Mouse (Mus musculus) kidney, postnatal 25 days (tissue): ENCODE measurements around the gene Tmem121.

Experiments used
- DNase-seq, 2 experiments: peaks; one replicate each; pipeline ENCODE4 v3.0.0; 2021; ENCODE audit warnings: mixed read lengths in 2 of 2

Tmem121 gene

DNA sequence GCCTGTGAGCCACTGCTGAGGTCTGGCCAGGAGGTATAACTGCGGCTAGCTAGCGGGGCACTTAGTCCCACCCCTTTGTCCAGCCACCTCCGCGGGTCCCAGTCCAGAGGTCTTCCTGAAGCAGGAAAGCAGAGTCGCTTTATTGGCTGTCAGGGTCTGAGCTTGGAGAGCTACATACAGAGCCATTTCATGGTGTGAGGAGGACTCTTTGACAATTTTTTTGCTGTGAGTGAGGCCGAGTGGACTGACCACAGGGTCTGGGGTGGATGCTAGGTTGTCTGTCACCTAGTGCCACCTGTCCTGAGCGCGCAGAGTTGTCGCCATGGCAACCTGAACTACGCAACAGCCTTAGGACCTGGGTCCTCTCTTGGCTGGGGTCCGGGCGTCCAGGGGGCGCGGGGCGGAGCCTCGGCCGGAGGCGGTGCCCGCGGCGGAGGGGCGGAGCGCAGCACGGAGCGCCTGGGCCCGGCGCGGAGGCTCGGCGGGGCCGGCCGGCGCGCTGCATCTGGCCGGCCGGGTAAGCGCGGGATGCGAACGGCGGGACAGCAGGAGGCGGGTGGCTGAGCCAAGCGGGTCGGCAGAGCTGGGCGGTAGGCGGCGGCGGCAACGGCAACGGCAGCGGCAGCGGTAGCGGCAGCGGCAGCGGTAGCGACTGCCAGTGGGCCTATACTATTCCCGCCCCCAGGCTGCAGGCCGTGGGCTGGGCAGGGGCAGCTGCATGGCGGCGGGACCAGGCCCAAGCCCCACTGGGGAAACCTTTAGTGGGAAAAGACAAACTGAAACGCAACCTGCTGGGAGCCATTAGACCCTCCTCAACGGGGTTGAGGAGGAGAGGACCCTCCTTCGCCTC is at the start of gene Tmem121:
TSS of gene Tmem121 (plus strand) at position 489 of the 850 bp plus-strand sequence.
- peak in 1 of 2 experiments; percentile 51 for DNase-seq

GRCm38 (mm10) chr12:113136492-113137020 is 49.2 kb upstream of the Tmem121 start:
- DNase-seq: no peak

DNA sequence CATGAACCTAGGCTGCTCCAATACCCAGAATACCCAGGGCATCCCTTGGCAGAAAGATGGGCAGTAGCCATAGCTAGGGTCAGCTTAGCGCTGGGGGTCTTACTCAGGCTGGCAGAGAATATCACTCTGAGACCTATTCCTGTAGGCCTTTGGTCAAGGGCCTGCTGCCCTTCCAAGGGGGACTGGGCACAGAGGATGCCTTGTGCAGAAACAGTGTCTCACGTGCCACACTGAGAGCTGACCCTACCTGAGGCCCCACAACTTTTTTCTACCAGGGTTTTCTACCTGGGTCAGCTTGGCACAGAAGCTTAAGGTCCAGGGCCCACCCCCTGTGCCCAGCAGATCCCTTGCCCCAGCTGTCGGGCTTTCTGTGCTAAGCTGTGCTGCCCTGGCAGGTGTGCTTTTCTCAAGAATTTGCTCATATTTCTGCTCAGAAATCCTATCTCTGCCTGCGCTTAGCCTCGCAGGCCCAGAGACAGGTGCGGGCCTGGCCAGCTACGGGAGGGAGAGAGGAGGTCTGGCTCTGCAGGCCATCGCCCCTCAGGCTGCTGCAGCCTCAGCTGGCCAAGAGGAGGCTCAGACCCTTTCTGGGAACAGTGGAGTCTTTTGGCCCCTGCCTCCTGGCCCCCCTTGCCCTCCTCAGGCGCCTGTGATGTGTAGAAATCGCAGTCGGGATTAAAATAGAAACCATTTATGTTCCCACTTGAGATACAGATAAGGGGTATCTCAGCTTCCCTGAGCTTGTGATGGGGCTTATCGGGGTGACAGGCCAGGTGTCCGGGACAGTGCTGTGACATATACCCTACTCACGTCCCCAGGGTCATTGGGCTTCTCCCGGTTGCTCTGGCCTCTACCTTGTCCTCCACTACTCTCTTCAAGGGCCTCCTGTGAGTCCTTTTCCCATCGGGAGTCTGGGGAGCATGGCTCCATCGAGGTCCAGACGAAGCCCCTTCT is 48.2 kb upstream of the Tmem121 start:
- no peak for DNase-seq

- no peak for DNase-seq
Measured at GRCm38 (mm10) chr12:113138291-113138690, 47.4 kb upstream of the Tmem121 start.

GRCm38 (mm10) chr12:113138901-113139864 is 46.5 kb upstream of the Tmem121 start:
- DNase-seq: peak; percentile 61 to 86

DNA sequence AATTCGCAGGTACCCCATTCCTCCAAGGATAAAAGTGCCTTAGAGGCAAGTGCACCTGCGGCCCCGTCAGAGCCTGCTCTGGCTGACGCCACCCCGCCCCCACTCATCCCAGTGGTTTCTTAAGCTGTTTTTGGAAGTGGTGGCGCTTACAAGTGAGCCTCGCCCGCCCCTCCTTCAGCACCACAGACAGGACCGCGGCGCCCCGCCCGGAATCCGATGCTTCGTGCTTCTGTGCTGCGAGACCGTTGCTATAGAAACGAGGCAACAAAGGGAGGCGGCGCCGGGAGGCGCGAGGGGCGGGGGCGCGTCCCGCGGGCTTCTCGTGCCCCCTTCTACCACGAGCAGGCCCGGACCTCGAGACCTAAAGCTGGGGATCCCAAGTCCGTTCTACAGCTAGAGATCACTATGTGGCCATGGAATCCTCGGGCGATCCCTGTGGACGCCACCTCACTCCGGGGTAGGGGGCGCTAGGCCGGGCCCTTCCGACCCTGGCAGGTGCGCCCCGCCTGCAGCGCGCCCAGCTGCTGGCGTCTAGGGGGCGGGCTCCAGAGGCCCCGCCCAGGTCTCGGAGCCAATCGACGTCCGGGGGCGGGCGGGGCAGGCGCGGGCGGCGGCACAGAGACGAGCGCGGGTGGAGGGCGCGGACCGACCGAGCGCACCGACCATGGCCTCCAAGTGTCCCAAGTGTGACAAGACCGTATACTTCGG is 45.7 kb upstream of the Tmem121 start, which contains the start of gene Crip2:
TSS of gene Crip2 (plus strand) at position 329 of the 708 bp plus-strand sequence.
- DNase-seq: peak; percentile 87 to 94

DNA sequence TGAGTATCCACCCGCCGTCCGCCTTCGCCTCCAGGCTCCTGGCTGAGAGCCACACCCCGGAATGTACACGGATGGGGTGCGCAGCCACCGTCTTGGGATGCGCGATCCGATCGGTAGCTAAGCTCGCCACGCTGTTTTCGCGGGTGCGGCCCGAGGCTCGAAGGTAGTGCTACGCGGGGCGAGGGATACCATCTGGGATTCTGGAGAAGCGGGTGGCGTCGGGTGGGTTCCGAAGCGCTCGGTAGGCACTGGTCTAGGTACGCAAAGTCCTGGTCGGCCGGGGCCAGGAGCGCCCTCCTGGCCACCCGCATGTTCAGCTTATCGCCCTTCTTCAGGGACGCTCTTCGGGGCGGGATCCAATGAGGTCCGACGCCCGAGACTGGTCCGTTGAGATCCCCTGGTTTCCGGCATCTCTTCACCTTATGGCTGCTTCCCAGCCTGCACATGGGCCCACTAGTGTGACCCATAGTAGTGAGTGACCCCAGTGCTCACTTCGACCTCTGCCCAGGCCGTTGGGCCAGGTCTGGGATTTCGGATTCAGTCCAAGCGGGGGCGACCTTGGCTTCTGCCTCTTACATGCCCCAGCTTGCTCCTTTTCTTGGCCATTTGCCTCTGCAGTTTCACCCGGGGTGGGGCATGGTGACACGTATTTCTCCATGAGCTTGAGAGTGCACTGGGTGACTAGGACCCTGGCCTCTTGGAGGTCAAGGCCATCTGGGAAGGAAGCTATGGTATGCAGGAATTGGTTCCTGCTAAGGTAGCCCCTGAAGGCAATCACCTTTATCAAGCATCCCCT is 44.9 kb upstream of the Tmem121 start:
- peak; percentile 55 to 71 for DNase-seq

DNA sequence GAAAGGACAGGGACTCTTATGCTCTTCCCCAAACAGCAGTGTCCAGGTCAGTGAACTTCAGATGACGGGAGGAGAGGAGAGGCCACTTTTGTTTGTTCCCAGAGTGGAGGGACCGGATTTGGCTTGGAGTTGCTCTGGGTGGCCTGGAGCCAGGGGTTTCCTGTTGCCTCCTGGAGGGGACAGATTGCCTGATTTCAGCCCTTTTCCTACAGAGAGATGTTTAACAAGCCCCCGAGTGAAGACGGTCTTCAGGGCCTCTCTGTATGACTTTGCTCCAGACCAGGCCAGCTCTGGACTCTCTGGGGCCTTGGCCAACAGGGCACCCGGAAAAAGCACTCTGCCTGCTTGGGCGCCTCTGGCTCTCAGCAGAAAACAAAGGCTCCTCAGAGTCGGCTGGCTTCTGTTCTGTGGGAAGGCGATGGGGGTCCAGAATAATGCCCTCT is 44.2 kb upstream of the Tmem121 start:
- DNase-seq: peak; percentile 75 to 81

DNA sequence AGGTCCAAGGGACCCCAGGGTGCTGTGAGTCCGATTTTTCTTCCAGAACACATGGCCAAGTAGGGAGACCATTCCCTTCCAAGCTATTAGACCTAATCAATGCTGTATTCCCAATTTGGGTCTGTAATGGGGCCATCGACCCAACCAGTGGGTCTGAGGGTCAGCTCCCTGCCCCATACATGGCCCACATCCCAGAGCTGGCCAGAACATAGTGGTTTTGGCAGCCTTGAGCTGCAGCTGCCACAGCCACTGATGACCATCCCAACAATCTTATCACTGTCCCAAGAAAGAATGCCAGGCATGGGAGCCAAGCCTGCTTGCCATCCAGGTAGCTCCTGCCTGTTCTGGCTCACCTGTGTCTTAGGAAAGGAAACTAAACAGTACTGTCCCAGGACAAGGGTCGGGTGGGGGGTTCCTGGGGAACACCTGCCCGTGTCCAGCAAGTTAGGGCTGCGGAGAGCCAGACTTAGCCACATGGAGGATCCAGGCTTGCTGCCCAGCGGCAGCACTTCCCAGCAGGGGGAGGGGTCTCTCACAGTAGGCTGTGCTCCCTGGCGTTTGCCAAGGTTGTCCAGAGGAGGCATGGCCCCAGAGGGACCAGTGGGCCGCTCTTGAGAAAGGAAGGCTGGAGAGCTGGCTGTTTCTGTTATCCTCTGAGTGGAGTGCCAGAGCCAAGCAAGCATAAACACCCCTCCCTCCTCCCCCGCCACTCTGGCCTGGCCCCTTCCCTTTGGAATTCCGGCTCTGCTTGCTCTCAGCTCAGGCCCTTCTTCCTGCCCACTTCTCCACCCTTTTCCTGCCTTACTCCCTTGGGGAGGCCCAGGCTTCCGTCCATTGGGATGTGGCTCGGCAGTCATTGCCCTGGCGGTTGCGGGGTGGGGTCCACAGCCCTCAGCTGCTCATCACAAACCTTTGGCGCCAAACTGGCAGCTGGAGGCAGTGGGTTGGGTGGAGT is 43.4 kb upstream of the Tmem121 start:
- DNase-seq: peak; percentile 85 to 93

- DNase-seq: no peak
Measured at GRCm38 (mm10) chr12:113143164-113143563, 42.6 kb upstream of the Tmem121 start.

GRCm38 (mm10) chr12:113144001-113144756 is 41.6 kb upstream of the Tmem121 start:
- peak; percentile 67 to 68 for DNase-seq

- DNase-seq: no peak
Measured at GRCm38 (mm10) chr12:113144886-113145285, 40.8 kb upstream of the Tmem121 start.

DNA sequence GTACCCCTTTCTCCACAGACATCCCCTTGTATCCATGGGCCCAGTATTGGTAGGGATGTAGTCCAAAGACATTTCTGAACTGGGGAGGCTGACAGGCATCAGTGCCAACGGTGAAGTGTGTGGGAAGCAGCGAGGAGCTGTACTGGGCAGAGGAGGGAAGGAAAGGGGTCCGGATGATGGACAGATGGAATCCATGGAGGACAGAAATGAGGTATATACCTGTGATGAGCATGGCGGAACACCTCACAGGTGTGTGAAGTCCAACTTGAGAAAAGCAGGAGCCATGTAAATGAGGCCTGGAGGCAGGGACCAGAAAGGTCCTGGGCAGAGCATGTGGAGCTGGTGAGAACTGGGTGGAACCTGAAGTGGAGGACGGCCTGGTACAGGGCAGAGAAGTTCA is 40.1 kb upstream of the Tmem121 start:
- peak in 1 of 2 experiments; percentile 44 for DNase-seq

DNA sequence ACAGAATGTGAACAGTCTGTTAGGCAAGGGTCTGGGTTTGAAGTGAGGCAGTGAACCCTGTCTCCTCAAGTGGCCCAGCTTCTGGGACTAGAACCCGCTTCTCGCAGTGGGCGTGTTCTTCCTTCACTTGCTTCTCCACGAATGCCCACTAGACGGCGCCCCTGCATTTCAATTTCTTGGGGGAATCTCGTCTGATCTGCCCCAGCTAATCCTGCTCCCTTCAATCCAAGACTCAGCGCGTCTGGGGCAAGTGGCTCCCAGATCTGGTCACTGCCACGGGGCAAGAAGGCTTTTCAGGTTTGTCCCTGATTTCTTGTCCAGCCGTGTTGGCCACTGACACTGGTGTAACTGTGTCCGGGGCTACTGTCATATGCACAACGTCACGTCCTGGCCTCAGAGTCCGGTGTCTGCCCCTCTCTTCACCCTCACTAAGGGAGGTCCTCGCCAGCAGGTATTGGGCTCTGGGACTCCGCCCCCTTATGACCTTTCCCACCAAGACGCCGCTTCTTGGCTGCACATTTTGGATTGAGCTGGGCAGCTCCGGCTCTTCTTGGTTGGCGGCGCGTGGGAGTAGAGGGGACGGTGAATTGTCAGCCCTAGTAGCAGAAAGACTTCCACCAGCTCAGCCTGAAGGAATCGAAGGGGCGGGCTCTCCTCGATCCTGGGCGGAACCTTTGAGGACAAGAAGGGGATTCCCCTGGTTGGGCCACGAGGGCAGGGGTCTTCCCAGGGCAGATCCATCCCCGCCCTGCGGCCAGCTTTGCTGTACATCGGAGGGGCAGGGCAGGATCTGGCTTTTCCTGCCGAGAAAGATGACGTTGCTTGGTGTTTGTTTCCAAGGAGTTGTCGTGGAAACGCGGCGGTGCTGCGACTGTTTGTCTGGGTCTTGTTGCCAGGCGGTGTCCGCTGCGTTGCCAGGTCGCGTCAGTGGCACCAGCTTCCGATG is 39.3 kb upstream of the Tmem121 start, which contains the start of gene Crip1:
TSS of gene Crip1 (plus strand) at position 205 of the 946 bp plus-strand sequence.
- peak; percentile 84 to 86 for DNase-seq

GRCm38 (mm10) chr12:113147481-113147880 is 38.2 kb upstream of the Tmem121 start:
- peak in 1 of 2 experiments; percentile 56 for DNase-seq

GRCm38 (mm10) chr12:113148381-113149035 is 37.2 kb upstream of the Tmem121 start:
- DNase-seq: peak; percentile 44 to 54
